Mouse (Mus musculus) bone marrow macrophage, adult 2 months (primary cell): Measurements from ENCODE around the gene Acad11. TPM values are rescaled to one million over a fixed set of nuclear protein-coding genes. Genes with fewer than 3 reads are reported as not detected.

Experiments
- H3K27ac ChIP-seq: 2 replicates; pipeline ENCODE4 v1.5.1; 2012; ENCODE audit warnings: low read depth, low read length; ENCODE audit not compliant: insufficient read depth
- H3K4me1 ChIP-seq: 2 replicates; pipeline ENCODE4 v1.6.1; 2012; ENCODE audit warnings: low read length; ENCODE audit not compliant: control insufficient read depth, insufficient read depth
- H3K4me3 ChIP-seq: 2 replicates; pipeline ENCODE4 v1.5.1; 2012; ENCODE audit warnings: mild to moderate bottlenecking, low read length, moderate library complexity; ENCODE audit not compliant: insufficient read depth
- CTCF ChIP-seq: IDR thresholded peaks from 2 replicates; pipeline ENCODE4 v1.5.1; 2012; ENCODE audit warnings: low read depth, mild to moderate bottlenecking, low read length, moderate library complexity
- POLR2A ChIP-seq: IDR thresholded peaks from 2 replicates; pipeline ENCODE4 v1.6.1; 2012; ENCODE audit warnings: mild to moderate bottlenecking, low read depth, low read length, borderline replicate concordance
- polyA plus RNA-seq: library from polyadenylated mRNA; stranded (reverse); fragments of >200 nt; gene quantifications from 2 replicates; pipeline ENCODE4 v1.2.4, GENCODE M21; 2012; ENCODE audit not compliant: missing spikeins, insufficient read depth, insufficient read length

The Acad11 gene
- polyA plus RNA-seq, 1 experiment = 15.5 TPM

GRCm38 (mm10) chr9:104039742-104040141, 23.4 kb upstream of the Acad11 start:
- no peak for TF ChIP-seq POLR2A
- no peak for TF ChIP-seq CTCF
- peaks cover 14% of the 10 kb centered on the region for H3K4me1 ChIP-seq
- H3K27ac ChIP-seq = peak overlapping the region; percentile 28; the same call in 1 of the 2 replicates
- peak overlapping the region; percentile 65 for H3K4me3 ChIP-seq

- H3K4me3 ChIP-seq = peak within 1 kb of the TSS; percentile 65
- H3K4me1 ChIP-seq = peaks cover 14% of the 10 kb centered on the region
- peak within 1 kb of the TSS; percentile 28; the same call in 1 of the 2 replicates for H3K27ac ChIP-seq
- TF ChIP-seq POLR2A (no peak), CTCF (no peak)
These were observed 22.8 kb upstream of the Acad11 start, which contains the start of gene Gm28305 for GRCm38 (mm10) chr9:104040362-104040761. TSS of gene Gm28305 (plus strand) at chr9:104040662.

- H3K4me1 ChIP-seq = peaks cover 11% of the 10 kb centered on the region
- no peak overlapping the region for H3K4me3 ChIP-seq
- H3K27ac ChIP-seq = no peak overlapping the region
- TF ChIP-seq POLR2A (no peak), CTCF (no peak)
These were observed 19.5 kb upstream of the Acad11 start for GRCm38 (mm10) chr9:104043676-104044075.

- TF ChIP-seq POLR2A (no peak), CTCF (no peak)
- H3K4me1 ChIP-seq = peaks cover 3% of the 10 kb centered on the region
- no peak overlapping the region for H3K4me3 ChIP-seq
- H3K27ac ChIP-seq = no peak overlapping the region
These were observed 12.1 kb upstream of the Acad11 start for GRCm38 (mm10) chr9:104051028-104051427.

- H3K27ac ChIP-seq = peak within 1 kb of the TSS; percentile 44; the same call in 1 of the 2 replicates
- H3K4me3 ChIP-seq = peak within 1 kb of the TSS; percentile 95
- TF ChIP-seq POLR2A = no peak
- no peak for TF ChIP-seq CTCF
- peaks cover 6% of the 10 kb centered on the region for H3K4me1 ChIP-seq
These were observed 540 bp upstream of the Acad11 start, which contains the start of gene Uba5 for GRCm38 (mm10) chr9:104062430-104063243. TSS of gene Uba5 (minus strand) at chr9:104063134.

GRCm38 (mm10) chr9:104064571-104064970, 1.4 kb downstream of the Acad11 start:
- H3K27ac ChIP-seq = no peak overlapping the region
- H3K4me1 ChIP-seq = peaks cover 4% of the 10 kb centered on the region
- TF ChIP-seq CTCF (no peak), POLR2A (no peak)
- no peak overlapping the region for H3K4me3 ChIP-seq

- no peak overlapping the region for H3K4me3 ChIP-seq
- TF ChIP-seq CTCF = no peak
- TF ChIP-seq POLR2A = no peak
- H3K4me1 ChIP-seq = no peaks in the 10 kb centered on the region
- no peak overlapping the region for H3K27ac ChIP-seq
These were observed 7.1 kb downstream of the Acad11 start for GRCm38 (mm10) chr9:104070241-104070640.

GRCm38 (mm10) chr9:104070863-104071604, 7.9 kb downstream of the Acad11 start:
- Histone ChIP-seq H3K27ac (no peak overlapping the region), H3K4me1 (no peaks in the 10 kb centered on the region), H3K4me3 (no peak overlapping the region)
- TF ChIP-seq POLR2A (no peak), CTCF (no peak)

- Histone ChIP-seq H3K4me1 (no peaks in the 10 kb centered on the region), H3K27ac (no peak overlapping the region), H3K4me3 (no peak overlapping the region)
- TF ChIP-seq POLR2A (no peak), CTCF (no peak)
These were observed 12.6 kb downstream of the Acad11 start for GRCm38 (mm10) chr9:104075808-104076207.
